Mouse (Mus musculus) liver, adult 10 weeks (tissue): ENCODE measurements around the gene Gtpbp8. TPM values are rescaled to one million over a fixed set of nuclear protein-coding genes. Genes with fewer than 3 reads are reported as not detected.

Source experiments
- polyA plus RNA-seq: library from polyadenylated mRNA; stranded (reverse); fragments of 350-450 nt; fragmentation: Illumina TruSeq; extraction: RNeasy Lipid Tissue Mini Kit (QIAGEN cat#74804); gene quantifications from one replicate; pipeline ENCODE4 v1.2.3, GENCODE M21; 2014; ENCODE audit warnings: low read depth, low replicate concordance

Gene Gtpbp8
- polyA plus RNA-seq = 35.3 TPM

DNA sequence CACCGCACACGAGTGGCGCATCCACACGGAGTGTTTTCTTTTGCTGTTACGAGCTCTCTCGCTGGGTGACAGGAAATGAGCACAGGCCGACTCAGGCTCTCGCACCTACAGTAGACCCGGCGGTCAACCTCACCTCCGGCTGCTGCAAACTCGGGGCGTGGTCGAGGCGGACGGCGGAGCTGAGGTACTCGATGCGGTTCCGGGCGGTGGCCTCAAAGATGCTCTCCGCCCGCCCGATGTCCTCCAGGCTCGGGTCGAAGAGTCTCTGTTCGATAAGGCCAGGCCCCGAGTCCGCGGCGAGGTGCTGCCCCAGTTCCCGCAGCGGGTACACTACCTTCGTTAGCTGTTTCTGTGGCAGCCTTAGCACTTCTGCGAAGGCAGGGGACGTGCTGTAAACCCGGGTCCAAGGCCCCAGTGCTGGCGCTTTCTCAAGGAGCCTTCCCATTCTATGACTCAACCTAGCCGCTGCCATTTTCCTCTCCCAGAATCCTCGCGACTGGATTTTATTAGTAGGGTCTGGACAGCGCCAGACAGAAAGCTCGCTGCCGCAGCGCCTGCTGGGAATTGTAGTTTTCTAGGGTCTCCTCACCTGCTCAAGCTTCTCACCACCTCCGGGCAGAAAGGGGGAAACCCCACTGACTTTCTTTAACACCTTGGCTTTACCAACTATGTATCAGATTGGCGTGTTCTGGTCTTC lies at the start of gene Gtpbp8:
Gtpbp8 (minus strand) TSS at position 498 of the 697 bp plus-strand sequence.

DNA sequence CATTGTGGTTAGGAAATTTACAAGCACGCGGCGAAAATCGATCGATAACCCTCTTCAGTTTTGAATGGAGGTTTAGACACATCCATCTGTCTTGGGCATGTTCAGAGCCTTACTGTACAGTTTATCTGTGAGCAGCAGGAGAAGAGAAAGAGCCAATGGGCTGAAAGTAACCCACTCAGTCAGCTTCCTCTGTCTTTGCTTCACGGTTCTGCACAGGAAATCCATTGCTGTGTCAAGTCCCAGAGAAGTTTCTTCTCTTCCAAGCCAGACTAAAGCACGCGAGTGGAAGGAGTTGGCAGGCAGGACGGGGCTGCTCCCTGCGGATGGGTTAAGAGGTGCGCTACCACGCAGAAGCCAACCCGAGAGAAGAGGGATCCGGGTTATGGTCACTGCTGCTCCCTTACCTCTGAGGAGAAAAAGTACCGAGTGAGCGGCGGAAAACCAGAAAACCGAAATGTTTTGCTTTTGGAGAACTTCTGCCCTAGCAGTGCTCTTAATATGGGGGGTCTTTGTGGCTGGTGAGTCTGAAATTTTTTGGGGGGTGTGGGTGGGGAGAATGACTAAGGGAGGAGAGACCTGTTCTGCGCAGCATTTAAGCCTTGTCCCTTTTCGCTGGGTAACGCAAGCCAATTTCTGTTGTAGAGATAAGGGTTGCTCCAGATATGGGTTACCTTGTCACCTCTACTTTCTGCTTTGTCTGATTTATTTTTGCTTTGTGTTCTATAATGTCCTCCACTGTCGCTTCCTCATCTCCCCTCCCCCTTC lies 19.6 kb upstream of the Gtpbp8 start, which contains the start of gene Cd200r1:
Cd200r1 (plus strand) TSS at position 182 of the 765 bp plus-strand sequence.

DNA sequence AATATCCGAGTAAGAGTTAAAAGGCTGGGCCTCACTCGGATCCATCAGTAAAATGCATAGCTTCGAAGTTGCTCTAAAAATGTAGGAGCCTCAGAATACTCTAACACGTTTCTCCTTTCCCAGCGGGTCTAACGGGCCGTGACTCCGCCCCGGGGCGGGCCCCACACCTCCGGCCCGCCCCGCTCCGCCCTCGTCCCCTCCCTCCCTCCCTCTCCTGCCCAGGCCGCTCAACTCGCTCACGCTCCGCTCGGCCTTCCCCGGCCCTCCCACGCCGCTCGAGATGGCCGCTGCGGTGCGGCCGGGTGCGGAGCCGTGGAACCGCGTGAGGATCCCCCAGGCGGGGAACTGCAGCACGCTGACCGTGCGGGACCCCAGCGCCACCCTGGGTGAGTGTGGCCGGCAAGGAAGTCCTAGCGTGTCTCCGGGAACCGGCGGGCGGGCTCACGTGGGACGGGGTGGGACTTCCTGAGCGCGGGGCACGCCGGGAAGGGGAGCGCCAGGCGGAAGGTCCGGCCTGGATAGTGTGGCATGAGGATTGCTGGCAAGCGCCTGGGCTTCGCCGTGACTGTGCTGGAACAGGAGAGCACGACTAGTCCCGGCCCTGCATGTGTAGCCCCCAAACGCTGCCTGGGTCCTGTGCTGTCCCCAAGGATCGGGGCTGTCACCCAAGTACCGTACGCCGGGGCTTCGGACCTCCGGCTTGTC lies 21.9 kb downstream of the Gtpbp8 start, which contains the start of gene Nepro:
Nepro (plus strand) TSS at position 219 of the 705 bp plus-strand sequence.

Other genes starting within 250 kb of the Gtpbp8 start
- not detected for gene Boc, start 187.5 kb downstream of the Gtpbp8 start, polyA plus RNA-seq
- 5.0 TPM for gene Nepro, start 22.1 kb downstream of the Gtpbp8 start, polyA plus RNA-seq
- gene Cd200r1, start 19.4 kb upstream of the Gtpbp8 start, polyA plus RNA-seq = 2.4 TPM
- gene Cd200r4, start 65.4 kb upstream of the Gtpbp8 start, polyA plus RNA-seq = 0.53 TPM
- not detected for gene Cd200r2, start 120.7 kb upstream of the Gtpbp8 start, polyA plus RNA-seq
- not detected for gene Cd200r3, start 197.3 kb upstream of the Gtpbp8 start, polyA plus RNA-seq